Comparison of ENCODE assay signal across 8 mouse cellular contexts in the genomic region with DNA sequence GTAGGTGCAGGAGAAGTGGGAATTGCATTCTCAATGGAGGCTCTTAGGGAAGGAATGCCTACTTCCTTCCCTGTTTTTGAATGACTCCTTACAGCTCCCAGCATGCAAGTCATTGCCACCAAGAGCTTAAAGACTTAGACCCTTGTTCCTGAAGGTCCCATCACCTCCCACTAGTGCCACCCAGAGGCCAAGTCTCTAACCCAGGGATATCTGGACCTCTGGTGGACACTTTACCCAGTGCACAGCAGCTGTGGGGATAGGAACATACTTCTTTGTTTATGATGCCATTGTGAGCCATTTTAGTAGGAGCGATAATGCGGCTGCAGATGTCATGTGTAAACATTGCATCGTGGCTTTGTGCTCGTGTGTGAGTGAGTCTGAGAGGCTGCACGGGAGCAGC. TPM values are rescaled to one million over a fixed set of nuclear protein-coding genes. Genes with fewer than 3 reads are reported as not detected.
DNase-seq lines count a peak whose midpoint lies in the region; ATAC-seq and TF ChIP-seq lines count a peak whose summit lies in the region.

No protein-coding gene starts in this region.

- H3K36me3 ChIP-seq in liver, postnatal 0 days (replicated peaks; ENCODE audit: insufficient read depth, low read length), result no peaks in the 10 kb centered on the region
- no peaks in the 10 kb centered on the region for H3K36me3 ChIP-seq in forebrain, embryonic 16.5 days (ENCODE audit: control insufficient read depth, insufficient read depth)

- 76% methylated on average over 5 of the region's 5 CpGs for WGBS in liver, postnatal 0 days (ENCODE audit: insufficient replicate concordance)
- WGBS in forebrain, embryonic 16.5 days, result 64% methylated on average over 5 of the region's 5 CpGs

- no peaks in the 10 kb centered on the region for H3K27me3 ChIP-seq in liver, postnatal 0 days (ENCODE audit: insufficient read depth, low read length)
- H3K27me3 ChIP-seq in forebrain, embryonic 16.5 days (replicated peaks; ENCODE audit: control insufficient read depth, insufficient read depth, low read length), result no peaks in the 10 kb centered on the region

- DNase-seq in adrenal gland, postnatal 10 days, result peak; percentile 32
- DNase-seq in adrenal gland, adult 2 months, result no peak
- DNase-seq in ovary, postnatal 14 days (ENCODE audit: low spot score), result peak; percentile 30
- no peak for DNase-seq in ovary, postnatal 10 days (ENCODE audit: low spot score)
- DNase-seq in gastrocnemius, adult 2 months, result peak; percentile 44
- no peak for DNase-seq in liver, postnatal 0 days
- no peak for DNase-seq in layer of hippocampus, adult 18-20 months (ENCODE audit: low spot score in 2 of 2)

- H3K4me2 ChIP-seq in liver, postnatal 0 days (ENCODE audit: low read depth, low read length), result no peak overlapping the region
- H3K4me2 ChIP-seq in forebrain, embryonic 16.5 days (ENCODE audit: low read length), result no peak overlapping the region

- intact Hi-C loops in gastrocnemius, adult 2 months (cut with DNase I), result loop anchor here (5.0 to 10.0 kb wide), 3 partner anchors 157 to 950 kb away; no protein-coding TSS in a partner anchor

- H3K9me3 ChIP-seq in liver, postnatal 0 days (ENCODE audit: low read length), result no peaks in the 10 kb centered on the region
- H3K9me3 ChIP-seq in forebrain, embryonic 16.5 days (ENCODE audit: control insufficient read depth, low read length), result no peaks in the 10 kb centered on the region

- H3K9ac ChIP-seq in liver, postnatal 0 days (replicated peaks), result no peak overlapping the region
- H3K9ac ChIP-seq in forebrain, embryonic 16.5 days (replicated peaks; ENCODE audit: low read depth, low read length), result no peak overlapping the region

- TF ChIP-seq CTCF in gastrocnemius, adult 2 months (IDR thresholded peaks at IDR 0.05), result peak; percentile 61
- TF ChIP-seq CTCF in liver, postnatal 0 days (IDR thresholded peaks at IDR 0.05; ENCODE audit: low read depth), result peak; percentile 64

- no peak overlapping the region for H3K4me3 ChIP-seq in gastrocnemius, adult 2 months
- H3K4me3 ChIP-seq in liver, postnatal 0 days (ENCODE audit: low read depth, low read length), result no peak overlapping the region
- no peak overlapping the region for H3K4me3 ChIP-seq in forebrain, embryonic 16.5 days (replicated peaks; ENCODE audit: low read length)

- H3K4me1 ChIP-seq in liver, postnatal 0 days (ENCODE audit: insufficient read depth), result no peaks in the 10 kb centered on the region
- no peaks in the 10 kb centered on the region for H3K4me1 ChIP-seq in forebrain, embryonic 16.5 days (replicated peaks; ENCODE audit: control insufficient read depth, insufficient read depth, low read length)

- no peak for TF ChIP-seq EP300 in liver, postnatal 0 days (IDR thresholded peaks at IDR 0.05; ENCODE audit: low read depth)

- ATAC-seq in liver, postnatal 0 days, result no peak
- ATAC-seq in forebrain, embryonic 16.5 days, result no peak

- H3K27ac ChIP-seq in gastrocnemius, adult 2 months, result no peak overlapping the region
- no peak overlapping the region for H3K27ac ChIP-seq in liver, postnatal 0 days (ENCODE audit: low read depth)
- no peak overlapping the region for H3K27ac ChIP-seq in forebrain, embryonic 16.5 days (ENCODE audit: low read length)

RNA-seq across cellular contexts. Expression of a gene that starts 38.3 kb away (rescaled TPM):
- total RNA-seq in adrenal gland, postnatal 10 days (2021), result 10 to 100 TPM in 1 of 2 experiments, 1 to 10 TPM in 1; 8.9 to 11.1 TPM
- 1 to 10 TPM; 1.2 to 2.1 TPM for total RNA-seq in adrenal gland, adult 2 months (2021)
- polyA plus RNA-seq in adrenal gland, adult 2 months (2012; rRNA removed), result 0.20 TPM in 1 of 2 replicates, not detected in the other
- total RNA-seq in gastrocnemius, adult 2 months (2021), result not detected
- polyA plus RNA-seq in liver, postnatal 0 days (2015; fragmentation: Nextera tagmentation; extraction: Ambion mirVana), result 70.1 and 72.9 TPM in 2 replicates
- polyA plus RNA-seq in forebrain, embryonic 16.5 days (2015; fragmentation: Nextera tagmentation; extraction: Ambion mirVana), result 14.0 and 16.3 TPM in 2 replicates
- not detected for total RNA-seq in layer of hippocampus, adult 18-20 months (2021)

Comparison
In these comparisons a context has a peak if more than half of its experiments do, and no peak if none do; other contexts are left out.
1. DNase-seq: peak in adrenal gland, postnatal 10 days (single experiment), ovary, postnatal 14 days (single experiment) and gastrocnemius, adult 2 months (single experiment); none in adrenal gland, adult 2 months (single experiment), ovary, postnatal 10 days (single experiment), liver, postnatal 0 days (single experiment) and layer of hippocampus, adult 18-20 months (0 of 2).